Mouse (Mus musculus): ENCODE results near the gene 1810030O07Rik. TPM values are rescaled to one million over a fixed set of nuclear protein-coding genes. Genes with fewer than 3 reads are reported as not detected.
"Not testable (repeated sequence)": the region's sequence is repeated elsewhere in the genome, so short reads cannot be mapped to it uniquely, and the experiment has no call there.

Gene 1810030O07Rik
- total RNA-seq (2015; ENCODE audit: low replicate concordance) (20.5 and 26.0 TPM in 2 replicates), total RNA-seq (2017; ENCODE audit: low replicate concordance) (8.6 and 16.7 TPM in 2 replicates)

- ATAC-seq (replicated peaks; ENCODE audit: low FRiP score, poor library complexity, severe bottlenecking), result peak; percentile 100
Measured at GRCm38 (mm10) chrX:12673054-12673775, at the start of gene 1810030O07Rik. Gene 1810030O07Rik (minus strand): TSS chrX:12673668.

- ATAC-seq (replicated peaks; ENCODE audit: low FRiP score, poor library complexity, severe bottlenecking), result no peak
Measured at GRCm38 (mm10) chrX:12716036-12716435, 42.6 kb upstream of the 1810030O07Rik start.

- no peak for ATAC-seq (replicated peaks; ENCODE audit: low FRiP score, poor library complexity, severe bottlenecking)
Measured at GRCm38 (mm10) chrX:12713796-12714195, 40.3 kb upstream of the 1810030O07Rik start.

- ATAC-seq (replicated peaks; ENCODE audit: low FRiP score, poor library complexity, severe bottlenecking), result no peak
Measured at GRCm38 (mm10) chrX:12686910-12687309, 13.4 kb upstream of the 1810030O07Rik start.

GRCm38 (mm10) chrX:12686071-12686470 is 12.6 kb upstream of the 1810030O07Rik start:
- ATAC-seq (replicated peaks; ENCODE audit: low FRiP score, poor library complexity, severe bottlenecking), result no peak

GRCm38 (mm10) chrX:12677396-12677795 is 3.9 kb upstream of the 1810030O07Rik start:
- ATAC-seq (replicated peaks; ENCODE audit: low FRiP score, poor library complexity, severe bottlenecking), result no peak

- no peak for ATAC-seq (replicated peaks; ENCODE audit: low FRiP score, poor library complexity, severe bottlenecking)
Measured at GRCm38 (mm10) chrX:12653879-12654278, 19.6 kb downstream of the 1810030O07Rik start.

- ATAC-seq (replicated peaks; ENCODE audit: low FRiP score, poor library complexity, severe bottlenecking), result no peak
Measured at GRCm38 (mm10) chrX:12651906-12652305, 21.6 kb downstream of the 1810030O07Rik start.

GRCm38 (mm10) chrX:12645531-12646304 is 27.8 kb downstream of the 1810030O07Rik start:
- no peak for ATAC-seq (replicated peaks; ENCODE audit: low FRiP score, poor library complexity, severe bottlenecking)

GRCm38 (mm10) chrX:12644976-12645375 is 28.5 kb downstream of the 1810030O07Rik start:
- ATAC-seq (replicated peaks; ENCODE audit: low FRiP score, poor library complexity, severe bottlenecking), result no peak

- no peak for ATAC-seq (replicated peaks; ENCODE audit: low FRiP score, poor library complexity, severe bottlenecking)
Measured at GRCm38 (mm10) chrX:12625131-12625530, 48.3 kb downstream of the 1810030O07Rik start.

GRCm38 (mm10) chrX:12612360-12612759 is 61.1 kb downstream of the 1810030O07Rik start:
- not testable (repeated sequence) for ATAC-seq (replicated peaks; ENCODE audit: low FRiP score, poor library complexity, severe bottlenecking)

GRCm38 (mm10) chrX:12611211-12611610 is 62.3 kb downstream of the 1810030O07Rik start:
- ATAC-seq (replicated peaks; ENCODE audit: low FRiP score, poor library complexity, severe bottlenecking), result no peak

- not testable (repeated sequence) for ATAC-seq (replicated peaks; ENCODE audit: low FRiP score, poor library complexity, severe bottlenecking)
Measured at GRCm38 (mm10) chrX:12610541-12610940, 62.9 kb downstream of the 1810030O07Rik start.

Other genes starting within 250 kb of the 1810030O07Rik start
- gene Atp6ap2, start 85.9 kb downstream of the 1810030O07Rik start, total RNA-seq (2015; ENCODE audit: low replicate concordance), result 54.8 and 75.5 TPM in 2 replicates
- 52.6 and 54.6 TPM in 2 replicates for gene Atp6ap2, start 85.9 kb downstream of the 1810030O07Rik start, total RNA-seq (2017; ENCODE audit: low replicate concordance)
- gene Med14, start 88.4 kb upstream of the 1810030O07Rik start, total RNA-seq (2015; ENCODE audit: low replicate concordance), result 75.7 and 92.6 TPM in 2 replicates
- gene Med14, start 88.4 kb upstream of the 1810030O07Rik start, total RNA-seq (2017; ENCODE audit: low replicate concordance), result 28.1 and 33.9 TPM in 2 replicates

All from erythroid progenitor cell, adult 5-6 weeks (primary cell).